Mouse (Mus musculus) liver, adult 2 months (tissue): ENCODE data around the gene Tcerg1l. TPM values are rescaled to one million over a fixed set of nuclear protein-coding genes. Genes with fewer than 3 reads are reported as not detected.
A peak's percentile ranks its signal among the peaks of the same experiment; 100 is the strongest.

Experiments
- DNase-seq: peaks from one replicate; pipeline ENCODE4 v3.0.0-alpha.2; 2011; ENCODE audit warnings: low read depth, low spot score; ENCODE audit errors: extremely low read depth
- H3K27ac ChIP-seq: fragments of 200-500 bp; replicated peaks from 2 replicates; pipeline ENCODE4 v1.5.1; 2012; ENCODE audit warnings: low read depth, mild to moderate bottlenecking, control low read depth, inconsistent platforms, low read length; ENCODE audit not compliant: insufficient read depth
- H3K27me3 ChIP-seq: fragments of 200-500 bp; 2 replicates; pipeline ENCODE4 v1.6.1; 2012; ENCODE audit warnings: mild to moderate bottlenecking, moderate library complexity, low read length, inconsistent platforms; ENCODE audit not compliant: control insufficient read depth, insufficient read depth
- H3K36me3 ChIP-seq: fragments of 200-500 bp; 2 replicates; pipeline ENCODE4 v1.6.1; 2012; ENCODE audit warnings: low read length, inconsistent platforms; ENCODE audit not compliant: control insufficient read depth, insufficient read depth
- H3K4me1 ChIP-seq: fragments of 200-500 bp; 2 replicates; pipeline ENCODE4 v1.6.1; 2011; ENCODE audit warnings: low read length; ENCODE audit not compliant: control insufficient read depth, insufficient read depth
- H3K4me3 ChIP-seq: fragments of 200-500 bp; 2 replicates; pipeline ENCODE4 v1.5.1; 2011; ENCODE audit warnings: low read depth, mild to moderate bottlenecking, control low read depth, low read length, moderate library complexity; ENCODE audit not compliant: insufficient read depth
- H3K79me2 ChIP-seq: fragments of 200-500 bp; 2 replicates; pipeline ENCODE4 v1.6.1; 2012; ENCODE audit warnings: inconsistent platforms, mild to moderate bottlenecking, low read length, moderate library complexity; ENCODE audit not compliant: control insufficient read depth, insufficient read depth
- H3K9ac ChIP-seq: fragments of 200-500 bp; 2 replicates; pipeline ENCODE4 v1.6.1; 2012; ENCODE audit warnings: low read depth, mild to moderate bottlenecking, control low read depth, inconsistent platforms, low read length
- CTCF ChIP-seq: fragments of 200-500 bp; IDR thresholded peaks from 2 replicates; pipeline ENCODE4 v1.5.1; 2011; ENCODE audit warnings: low read depth, low read length, control low read depth
- POLR2A ChIP-seq: fragments of 200-500 bp; IDR thresholded peaks from 2 replicates; pipeline ENCODE4 v1.6.1; 2011; ENCODE audit warnings: low read length, control low read depth; ENCODE audit not compliant: insufficient read depth; ENCODE audit errors: extremely low read depth
- WGBS: fragments of 180-500 bp; shearing (Covaris S2); methylation state at CpG from one replicate; pipeline ENCODE4 v1.1.7; 2018; 5-methylcytosine and 5-hydroxymethylcytosine counted together
- polyA plus RNA-seq: library from polyadenylated mRNA; depleted of rRNA; stranded (reverse); fragments of >200 nt; gene quantifications from 2 replicates; pipeline ENCODE4 v1.2.3, GENCODE M21; 2012
- total RNA-seq: library from RNA; depleted of rRNA; stranded (reverse); fragments of >200 nt; gene quantifications from 2 replicates; pipeline ENCODE4 v1.2.3, GENCODE M21; 2014

Tcerg1l gene
- total and polyA plus RNA-seq, 2 experiments: not detected

GRCm38 (mm10) chr7:138396863-138397484, 556 bp downstream of the Tcerg1l start:
- no peaks in the 10 kb centered on the region for H3K79me2 ChIP-seq
- H3K36me3 ChIP-seq: no peaks in the 10 kb centered on the region
- WGBS: 2% methylated on average over 40 of the region's 41 CpGs
- no peak overlapping the region for H3K27ac ChIP-seq
- H3K9ac ChIP-seq: no peak overlapping the region
- TF ChIP-seq POLR2A: no peak
- no peak for TF ChIP-seq CTCF
- H3K4me1 ChIP-seq: no peaks in the 10 kb centered on the region
- H3K27me3 ChIP-seq: peaks cover 15% of the 10 kb centered on the region
- no peak overlapping the region for H3K4me3 ChIP-seq
- DNase-seq: no peak

GRCm38 (mm10) chr7:138396109-138396862, 1.2 kb downstream of the Tcerg1l start:
- no peak overlapping the region for H3K9ac ChIP-seq
- DNase-seq: no peak
- H3K27me3 ChIP-seq: peaks cover 15% of the 10 kb centered on the region
- no peaks in the 10 kb centered on the region for H3K79me2 ChIP-seq
- 46% methylated on average over 13 of the region's 13 CpGs for WGBS
- no peak for TF ChIP-seq POLR2A
- no peak for TF ChIP-seq CTCF
- H3K27ac ChIP-seq: no peak overlapping the region
- no peaks in the 10 kb centered on the region for H3K36me3 ChIP-seq
- no peak overlapping the region for H3K4me3 ChIP-seq
- no peaks in the 10 kb centered on the region for H3K4me1 ChIP-seq

- Histone ChIP-seq H3K27me3 (no peaks in the 10 kb centered on the region), H3K79me2 (no peaks in the 10 kb centered on the region), H3K4me3 (no peak overlapping the region), H3K9ac (no peak overlapping the region), H3K4me1 (no peaks in the 10 kb centered on the region), H3K36me3 (no peaks in the 10 kb centered on the region), H3K27ac (no peak overlapping the region)
- TF ChIP-seq CTCF (no peak), POLR2A (no peak)
- DNase-seq: no peak
- 83% methylated on average over 6 of the region's 6 CpGs for WGBS
Observed at GRCm38 (mm10) chr7:138389941-138390340, 7.6 kb downstream of the Tcerg1l start.

GRCm38 (mm10) chr7:138389071-138389470, 8.5 kb downstream of the Tcerg1l start:
- TF ChIP-seq CTCF: no peak
- no peak for TF ChIP-seq POLR2A
- Histone ChIP-seq H3K4me3 (no peak overlapping the region), H3K36me3 (no peaks in the 10 kb centered on the region), H3K9ac (no peak overlapping the region), H3K79me2 (no peaks in the 10 kb centered on the region), H3K4me1 (no peaks in the 10 kb centered on the region), H3K27ac (no peak overlapping the region), H3K27me3 (no peaks in the 10 kb centered on the region)
- DNase-seq: peak; percentile 22
- WGBS: 63% methylated on average over 3 of the region's 3 CpGs

- WGBS: 88% methylated on average over 3 of the region's 3 CpGs
- TF ChIP-seq CTCF: no peak
- no peak for TF ChIP-seq POLR2A
- DNase-seq: no peak
Observed at GRCm38 (mm10) chr7:138379221-138379620, 18.3 kb downstream of the Tcerg1l start.

GRCm38 (mm10) chr7:138378546-138378945, 19.0 kb downstream of the Tcerg1l start:
- H3K27me3 ChIP-seq: peaks cover 2% of the 10 kb centered on the region; the same call in 1 of the 2 replicates
- 88% methylated on average over 4 of the region's 4 CpGs for WGBS
- no peak overlapping the region for H3K27ac ChIP-seq
- H3K9ac ChIP-seq: no peak overlapping the region
- H3K79me2 ChIP-seq: no peaks in the 10 kb centered on the region
- no peaks in the 10 kb centered on the region for H3K36me3 ChIP-seq
- DNase-seq: no peak
- no peak overlapping the region for H3K4me3 ChIP-seq
- H3K4me1 ChIP-seq: no peaks in the 10 kb centered on the region
- TF ChIP-seq POLR2A (no peak), CTCF (no peak)

More at GRCm38 (mm10) chr7:138379221-138379620, 18.3 kb downstream of the Tcerg1l start:
- no peaks in the 10 kb centered on the region for H3K36me3 ChIP-seq
- no peak overlapping the region for H3K27ac ChIP-seq
- no peaks in the 10 kb centered on the region for H3K4me1 ChIP-seq
- H3K27me3 ChIP-seq: peaks cover 2% of the 10 kb centered on the region; the same call in 1 of the 2 replicates
- no peaks in the 10 kb centered on the region for H3K79me2 ChIP-seq
- H3K4me3 ChIP-seq: no peak overlapping the region
- H3K9ac ChIP-seq: no peak overlapping the region
